Mouse (Mus musculus): ENCODE data around the gene Eef1akmt1.

Gene Eef1akmt1

DNA sequence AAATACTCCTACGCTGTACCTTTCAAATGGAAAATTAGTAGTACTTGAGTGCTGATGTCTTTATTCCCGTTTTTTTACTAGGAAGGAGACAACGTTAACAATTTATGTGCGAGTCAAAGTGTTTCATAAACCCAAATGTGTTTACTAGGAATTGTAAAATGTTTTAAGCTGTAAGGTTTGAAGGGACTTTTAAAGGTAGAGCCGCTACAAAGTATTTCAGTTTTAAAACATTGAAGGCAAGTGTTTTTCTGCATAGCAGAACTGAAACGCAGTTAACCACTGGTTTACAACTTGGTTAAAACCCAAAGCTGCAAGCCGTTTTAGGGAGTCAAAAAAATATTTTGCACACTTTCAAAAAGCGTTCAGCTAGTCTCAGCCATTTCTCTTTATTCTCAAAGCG, 47.6 kb downstream of the Eef1akmt1 start:
- DNase-seq, result no peak

DNA sequence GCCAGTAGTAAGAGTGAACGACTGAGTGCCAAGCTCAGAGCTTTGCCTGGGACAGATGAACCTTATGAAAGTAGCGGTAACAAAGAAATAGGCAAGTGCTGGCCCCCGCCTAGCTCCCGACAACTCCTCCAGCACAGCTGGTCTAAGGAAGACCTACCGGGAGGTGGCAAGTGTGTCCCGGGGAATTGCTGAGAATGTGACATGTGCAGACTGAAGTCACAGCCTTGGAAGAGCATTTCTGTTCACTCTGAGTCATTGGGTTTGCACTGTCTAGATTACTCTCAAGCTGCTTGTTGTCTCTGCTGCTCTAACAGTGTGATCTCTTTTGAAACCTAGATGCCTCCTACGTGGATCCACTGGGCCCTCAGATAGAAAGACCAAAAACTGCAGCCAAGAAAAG, 54.4 kb downstream of the Eef1akmt1 start:
- DNase-seq, result no peak

DNA sequence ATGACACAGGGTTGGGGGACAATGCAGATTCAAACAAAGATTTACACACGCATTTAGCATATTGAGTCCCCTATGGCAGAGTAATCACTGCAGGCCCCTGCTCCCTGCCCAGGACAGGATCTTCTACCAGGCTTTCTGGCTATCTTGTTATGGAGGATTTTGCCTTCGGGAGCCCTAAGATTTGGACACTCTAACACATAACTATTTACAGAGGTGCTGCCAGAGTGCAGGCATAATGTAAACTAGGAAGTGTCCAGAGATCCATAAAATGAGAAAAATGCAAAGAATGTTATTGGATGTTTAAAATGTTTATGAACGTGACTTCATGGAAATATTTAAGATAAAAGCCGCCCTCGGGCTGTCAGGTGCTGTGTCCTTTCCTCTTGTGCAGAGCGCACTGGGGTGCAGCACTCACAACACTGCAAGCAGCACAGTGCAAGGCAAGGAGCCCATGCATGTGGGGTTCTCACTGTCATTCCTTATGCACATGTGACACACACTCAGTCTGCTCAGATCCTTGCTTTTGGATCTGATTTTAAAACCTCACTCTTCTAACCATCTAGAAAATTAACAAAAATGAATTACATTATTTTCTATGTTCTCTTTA, 56.2 kb downstream of the Eef1akmt1 start:
- DNase-seq, result no peak

DNA sequence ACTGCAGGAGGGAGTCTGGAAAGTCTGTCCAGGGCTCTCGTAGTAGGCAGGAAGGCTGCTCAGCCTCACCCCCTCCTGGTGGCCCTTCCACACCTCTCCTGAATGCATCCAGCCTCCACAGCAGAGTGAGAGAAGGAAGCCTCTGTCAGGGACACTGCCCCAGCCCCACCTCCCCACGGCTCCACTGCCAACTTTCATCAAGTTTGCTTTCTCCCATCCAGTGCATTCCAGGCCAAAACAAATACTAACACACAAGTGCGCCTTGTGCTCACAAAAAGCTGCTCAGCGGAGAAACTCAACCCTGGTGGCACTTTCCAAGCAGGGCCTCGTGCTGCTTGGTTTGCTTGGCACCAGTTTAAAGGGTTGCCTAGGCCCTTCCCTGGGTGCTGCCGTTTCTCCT, 61.9 kb downstream of the Eef1akmt1 start:
- no peak for DNase-seq

DNA sequence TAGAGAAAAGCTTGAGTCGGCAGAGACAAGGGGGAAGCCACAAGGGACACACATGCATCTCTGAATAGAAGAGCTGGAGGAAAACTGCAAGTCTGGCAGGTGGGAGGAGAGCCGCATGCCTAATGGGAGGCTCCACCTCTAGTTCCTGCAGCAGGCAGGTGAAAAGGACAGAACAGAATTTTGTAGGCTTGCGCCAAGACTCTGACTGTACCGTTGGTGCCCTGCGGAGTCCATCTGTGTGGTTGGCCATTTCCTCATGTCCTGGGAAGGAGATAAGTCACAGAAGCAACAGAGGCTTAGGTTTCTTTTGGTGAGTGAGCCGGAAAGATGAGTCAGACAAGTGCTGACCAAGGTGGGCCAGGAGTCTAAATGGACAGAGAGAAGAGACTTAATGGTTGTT, 67.7 kb downstream of the Eef1akmt1 start:
- peak; percentile 91 for DNase-seq
